Mouse (Mus musculus) naive thymus-derived CD4-positive, alpha-beta T cell, adult 5 months (primary cell): ENCODE measurements around the gene Cdc37. TPM values are rescaled to one million over a fixed set of nuclear protein-coding genes. Genes with fewer than 3 reads are reported as not detected.

Experiments used
- polyA plus RNA-seq: library from polyadenylated mRNA; unstranded; fragments of 100-300 nt; shearing (Covaris generic); gene quantifications from one replicate; pipeline ENCODE4 v1.2.1, GENCODE M21; 2017

Cdc37 gene
- polyA plus RNA-seq: 278 TPM

GRCm38 (mm10) chr9:21149654-21150419, at the start of gene Cdc37:
Cdc37 (minus strand) TSS chr9:21149982.

GRCm38 (mm10) chr9:21165041-21165951, 15.5 kb upstream of the Cdc37 start, which contains the start of gene Pde4a:
Pde4a (plus strand) TSS chr9:21165714.

GRCm38 (mm10) chr9:21131059-21131956, 18.5 kb downstream of the Cdc37 start, which contains the start of gene Tyk2:
Tyk2 (minus strand) TSS chr9:21131243.

GRCm38 (mm10) chr9:21091707-21092320, 58.0 kb downstream of the Cdc37 start, which contains the start of the genes Gm38431 and Raver1:
Gm38431 (minus strand) TSS chr9:21091997.
Raver1 (minus strand) TSS chr9:21092008.

Other genes starting within 250 kb of the Cdc37 start
- gene Dnmt1, start 190.1 kb downstream of the Cdc37 start, polyA plus RNA-seq: 75.5 TPM
- 2.3 TPM for gene S1pr2, start 173.2 kb downstream of the Cdc37 start, polyA plus RNA-seq
- gene Mrpl4, start 147.2 kb downstream of the Cdc37 start, polyA plus RNA-seq: 96.9 TPM
- 31.7 TPM for gene Icam1, start 134.0 kb downstream of the Cdc37 start, polyA plus RNA-seq
- gene Icam4, start 120.6 kb downstream of the Cdc37 start, polyA plus RNA-seq: 0.56 TPM
- gene Icam5, start 117.9 kb downstream of the Cdc37 start, polyA plus RNA-seq: not detected
- gene Zglp1, start 82.9 kb downstream of the Cdc37 start, polyA plus RNA-seq: not detected
- gene Gm49373, start 76.9 kb downstream of the Cdc37 start, polyA plus RNA-seq: 0.44 TPM
- gene Fdx1l, start 76.4 kb downstream of the Cdc37 start, polyA plus RNA-seq: 35.4 TPM
- 2.2 TPM for gene Gm38431, start 58.0 kb downstream of the Cdc37 start, polyA plus RNA-seq
- gene Raver1, start 58.0 kb downstream of the Cdc37 start, polyA plus RNA-seq: 64.1 TPM
- 47.8 TPM for gene Tyk2, start 18.7 kb downstream of the Cdc37 start, polyA plus RNA-seq
- gene Pde4a, start 15.7 kb upstream of the Cdc37 start, polyA plus RNA-seq: 0.35 TPM
- gene Keap1, start 89.4 kb upstream of the Cdc37 start, polyA plus RNA-seq: 31.0 TPM
- gene S1pr5, start 98.5 kb upstream of the Cdc37 start, polyA plus RNA-seq: not detected
- gene Atg4d, start 115.3 kb upstream of the Cdc37 start, polyA plus RNA-seq: 59.5 TPM
- 36.7 TPM for gene Kri1, start 138.0 kb upstream of the Cdc37 start, polyA plus RNA-seq
- gene Cdkn2d, start 141.4 kb upstream of the Cdc37 start, polyA plus RNA-seq: 77.2 TPM
- gene Ap1m2, start 162.4 kb upstream of the Cdc37 start, polyA plus RNA-seq: 5.0 TPM
- gene Slc44a2, start 170.7 kb upstream of the Cdc37 start, polyA plus RNA-seq: 509 TPM
- gene Ilf3, start 217.9 kb upstream of the Cdc37 start, polyA plus RNA-seq: 85.5 TPM